Mouse (Mus musculus): ENCODE results near the gene Spata5.

- TF ChIP-seq POLR2A (IDR thresholded peaks at IDR 0.05; ENCODE audit: low read depth, low read length) (no peak), CTCF (IDR thresholded peaks at IDR 0.05; ENCODE audit: borderline replicate concordance, insufficient read depth, low read length) (no peak)
Observed at GRCm38 (mm10) chr3:37577706-37578105, 158.0 kb downstream of the Spata5 start.
